Mouse (Mus musculus) heart, embryonic 11.5 days (tissue): ENCODE results near the gene Prkch. TPM values are rescaled to one million over a fixed set of nuclear protein-coding genes. Genes with fewer than 3 reads are reported as not detected.
A peak's percentile ranks its signal among the peaks of the same experiment; 100 is the strongest.

Experiments used
- ATAC-seq: fragments of 200-750 bp; cut with Nextera tagmentation; replicated peaks from 2 replicates; pipeline ENCODE4 v1.8.0; 2017; ENCODE audit warnings: moderate library complexity; ENCODE audit not compliant: insufficient number of reproducible peaks, low FRiP score, low TSS enrichment
- H3K27ac ChIP-seq: fragments of 300-500 bp; sonication (generic); 2 replicates; pipeline ENCODE4 v1.5.1; 2014; ENCODE audit warnings: mild to moderate bottlenecking, low read depth, low read length
- H3K27me3 ChIP-seq: fragments of 300-500 bp; sonication (generic); 2 replicates; pipeline ENCODE4 v1.6.1; 2014; ENCODE audit warnings: mild to moderate bottlenecking, low read length, mixed read lengths; ENCODE audit not compliant: control insufficient read depth, insufficient read depth
- H3K36me3 ChIP-seq: fragments of 300-500 bp; sonication (generic); 2 replicates; pipeline ENCODE4 v1.6.1; 2014; ENCODE audit warnings: mild to moderate bottlenecking, low read length, moderate library complexity, mixed read lengths; ENCODE audit not compliant: control insufficient read depth, insufficient read depth
- H3K4me1 ChIP-seq: fragments of 300-500 bp; sonication (generic); 2 replicates; pipeline ENCODE4 v1.6.1; 2014; ENCODE audit warnings: low read length; ENCODE audit not compliant: control insufficient read depth, insufficient read depth
- H3K4me2 ChIP-seq: fragments of 300-500 bp; sonication (generic); 2 replicates; pipeline ENCODE4 v1.6.1; 2014; ENCODE audit warnings: mild to moderate bottlenecking, moderate library complexity
- H3K4me3 ChIP-seq: fragments of 300-500 bp; sonication (generic); 2 replicates; pipeline ENCODE4 v1.5.1; 2014; ENCODE audit warnings: low read depth, low read length
- H3K9ac ChIP-seq: fragments of 300-500 bp; sonication (generic); 2 replicates; pipeline ENCODE4 v1.6.1; 2014; ENCODE audit warnings: mild to moderate bottlenecking, low read depth, low read length, moderate library complexity
- H3K9me3 ChIP-seq: fragments of 300-500 bp; sonication (generic); replicated peaks from 2 replicates; pipeline ENCODE4 v1.6.1; 2016; ENCODE audit warnings: low read length; ENCODE audit not compliant: control insufficient read depth
- WGBS: fragments of 180-500 bp; shearing (Covaris S2); extraction: QIAGEN DNeasy Blood & Tissue Kit; methylation state at CpG from one replicate; pipeline ENCODE4 v1.1.7; 2014; ENCODE audit not compliant: insufficient replicate concordance; 5-methylcytosine and 5-hydroxymethylcytosine counted together
- polyA plus RNA-seq: library from polyadenylated mRNA; unstranded; fragments of >200 nt; fragmentation: Nextera tagmentation; extraction: Ambion mirVana; gene quantifications from 2 replicates; pipeline ENCODE4 v1.2.1, GENCODE M21; 2014

Prkch gene
- polyA plus RNA-seq, 1 experiment from 2014 or later: 16.2 TPM

GRCm38 (mm10) chr12:73708498-73708897 is 123.9 kb downstream of the Prkch start:
- no peak for ATAC-seq
- H3K9ac ChIP-seq: peak overlapping the region; percentile 24; the same call in 1 of the 2 replicates
- H3K4me1 ChIP-seq: peaks cover 18% of the 10 kb centered on the region
- H3K4me2 ChIP-seq: peak overlapping the region; percentile 6; the same call in 1 of the 2 replicates
- no peaks in the 10 kb centered on the region for H3K36me3 ChIP-seq
- H3K4me3 ChIP-seq: no peak overlapping the region
- WGBS: 42% methylated on average over 5 of the region's 5 CpGs
- no peaks in the 10 kb centered on the region for H3K9me3 ChIP-seq
- H3K27ac ChIP-seq: peak overlapping the region; percentile 43; the same call in 1 of the 2 replicates
- no peaks in the 10 kb centered on the region for H3K27me3 ChIP-seq

GRCm38 (mm10) chr12:73708920-73709319 is 124.3 kb downstream of the Prkch start:
- Histone ChIP-seq H3K27ac (no peak overlapping the region), H3K9me3 (no peaks in the 10 kb centered on the region), H3K9ac (peak overlapping the region; percentile 24; the same call in 1 of the 2 replicates), H3K4me3 (no peak overlapping the region), H3K27me3 (no peaks in the 10 kb centered on the region), H3K4me1 (peaks cover 18% of the 10 kb centered on the region), H3K36me3 (no peaks in the 10 kb centered on the region), H3K4me2 (peak overlapping the region; percentile 6; the same call in 1 of the 2 replicates)
- peak; percentile 58; the same call in 1 of the 2 replicates for ATAC-seq
- WGBS: 13% methylated on average over 8 of the region's 8 CpGs

GRCm38 (mm10) chr12:73710846-73711245 is 126.2 kb downstream of the Prkch start:
- H3K27ac ChIP-seq: no peak overlapping the region
- no peaks in the 10 kb centered on the region for H3K27me3 ChIP-seq
- no peaks in the 10 kb centered on the region for H3K9me3 ChIP-seq
- WGBS: 67% methylated on average over 5 of the region's 5 CpGs
- peaks cover 18% of the 10 kb centered on the region for H3K4me1 ChIP-seq
- H3K9ac ChIP-seq: no peak overlapping the region
- H3K4me3 ChIP-seq: no peak overlapping the region
- no peak overlapping the region for H3K4me2 ChIP-seq
- ATAC-seq: no peak
- H3K36me3 ChIP-seq: no peaks in the 10 kb centered on the region

- H3K36me3 ChIP-seq: no peaks in the 10 kb centered on the region
- ATAC-seq: no peak
- no peak overlapping the region for H3K4me3 ChIP-seq
- H3K27me3 ChIP-seq: no peaks in the 10 kb centered on the region
- no peak overlapping the region for H3K4me2 ChIP-seq
- peaks cover 18% of the 10 kb centered on the region for H3K4me1 ChIP-seq
- 36% methylated on average over 6 of the region's 6 CpGs for WGBS
- H3K9me3 ChIP-seq: no peaks in the 10 kb centered on the region
- no peak overlapping the region for H3K27ac ChIP-seq
- H3K9ac ChIP-seq: no peak overlapping the region
These were observed 127.5 kb downstream of the Prkch start for GRCm38 (mm10) chr12:73712122-73712521.

- H3K9me3 ChIP-seq: no peaks in the 10 kb centered on the region
- 77% methylated on average over 5 of the region's 5 CpGs for WGBS
- H3K9ac ChIP-seq: no peak overlapping the region
- H3K4me1 ChIP-seq: peaks cover 10% of the 10 kb centered on the region
- no peaks in the 10 kb centered on the region for H3K36me3 ChIP-seq
- H3K27ac ChIP-seq: no peak overlapping the region
- no peak overlapping the region for H3K4me3 ChIP-seq
- ATAC-seq: no peak
- no peaks in the 10 kb centered on the region for H3K27me3 ChIP-seq
- no peak overlapping the region for H3K4me2 ChIP-seq
These were observed 130.0 kb downstream of the Prkch start for GRCm38 (mm10) chr12:73714589-73714988.

- no peak overlapping the region for H3K4me3 ChIP-seq
- ATAC-seq: no peak
- no peak overlapping the region for H3K4me2 ChIP-seq
- H3K4me1 ChIP-seq: peaks cover 6% of the 10 kb centered on the region
- no peaks in the 10 kb centered on the region for H3K27me3 ChIP-seq
- H3K9ac ChIP-seq: no peak overlapping the region
- no peaks in the 10 kb centered on the region for H3K36me3 ChIP-seq
- H3K9me3 ChIP-seq: no peaks in the 10 kb centered on the region
- WGBS: 88% methylated on average over 2 of the region's 2 CpGs
- H3K27ac ChIP-seq: no peak overlapping the region
These were observed 130.7 kb downstream of the Prkch start for GRCm38 (mm10) chr12:73715331-73715730.

- Histone ChIP-seq H3K9me3 (no peaks in the 10 kb centered on the region), H3K9ac (no peak overlapping the region), H3K27me3 (no peaks in the 10 kb centered on the region), H3K27ac (no peak overlapping the region), H3K4me2 (no peak overlapping the region), H3K4me1 (peaks cover 6% of the 10 kb centered on the region), H3K4me3 (no peak overlapping the region), H3K36me3 (no peaks in the 10 kb centered on the region)
- no peak for ATAC-seq
- 75% methylated on average over 21 of the region's 21 CpGs for WGBS
These were observed 131.5 kb downstream of the Prkch start for GRCm38 (mm10) chr12:73715954-73716731.

GRCm38 (mm10) chr12:73718036-73718435 is 133.4 kb downstream of the Prkch start:
- Histone ChIP-seq H3K9me3 (no peaks in the 10 kb centered on the region), H3K4me3 (no peak overlapping the region), H3K4me2 (no peak overlapping the region), H3K36me3 (no peaks in the 10 kb centered on the region), H3K4me1 (peaks cover 9% of the 10 kb centered on the region), H3K27ac (no peak overlapping the region), H3K9ac (no peak overlapping the region), H3K27me3 (no peaks in the 10 kb centered on the region)
- WGBS: 71% methylated on average over 10 of the region's 10 CpGs
- ATAC-seq: no peak

- Histone ChIP-seq H3K27ac (no peak overlapping the region), H3K9ac (no peak overlapping the region)
- ATAC-seq: no peak
These were observed 135.2 kb downstream of the Prkch start for GRCm38 (mm10) chr12:73719816-73720215.

More at GRCm38 (mm10) chr12:73719816-73720215, 135.2 kb downstream of the Prkch start:
- Histone ChIP-seq H3K4me3 (no peak overlapping the region), H3K4me1 (peaks cover 9% of the 10 kb centered on the region), H3K4me2 (no peak overlapping the region), H3K9me3 (no peaks in the 10 kb centered on the region), H3K27me3 (no peaks in the 10 kb centered on the region), H3K36me3 (peaks cover 2% of the 10 kb centered on the region; the same call in 1 of the 2 replicates)
